Mouse (Mus musculus): ENCODE data around the gene Gramd2. TPM values are rescaled to one million over a fixed set of nuclear protein-coding genes. Genes with fewer than 3 reads are reported as not detected.

Gramd2 gene
- polyA plus RNA-seq, 1 experiment from 2014 or later: 0.18 TPM

GRCm38 (mm10) chr9:59675598-59675997 lies 4.3 kb upstream of the Gramd2 start:
- H3K4me1 ChIP-seq: peaks cover 27% of the 10 kb centered on the region
- no peak overlapping the region for H3K4me3 ChIP-seq
- H3K27ac ChIP-seq: no peak overlapping the region
- H3K27me3 ChIP-seq (ENCODE audit: insufficient read depth, poor library complexity, severe bottlenecking): peaks cover 3% of the 10 kb centered on the region
- no peaks in the 10 kb centered on the region for H3K9me3 ChIP-seq
- WGBS: 89% methylated on average over 14 of the region's 14 CpGs
- no peak for DNase-seq (ENCODE audit: low spot score)
- peaks cover 90% of the 10 kb centered on the region for H3K36me3 ChIP-seq

GRCm38 (mm10) chr9:59678313-59678712 lies 1.6 kb upstream of the Gramd2 start:
- Histone ChIP-seq H3K4me1 (peaks cover 15% of the 10 kb centered on the region), H3K36me3 (peaks cover 63% of the 10 kb centered on the region), H3K4me3 (no peak overlapping the region), H3K9me3 (no peaks in the 10 kb centered on the region), H3K27ac (no peak overlapping the region), H3K27me3 (ENCODE audit: insufficient read depth, poor library complexity, severe bottlenecking) (peaks cover 26% of the 10 kb centered on the region)
- WGBS: 37% methylated on average over 1 of the region's 1 CpGs
- no peak for DNase-seq (ENCODE audit: low spot score)

DNA sequence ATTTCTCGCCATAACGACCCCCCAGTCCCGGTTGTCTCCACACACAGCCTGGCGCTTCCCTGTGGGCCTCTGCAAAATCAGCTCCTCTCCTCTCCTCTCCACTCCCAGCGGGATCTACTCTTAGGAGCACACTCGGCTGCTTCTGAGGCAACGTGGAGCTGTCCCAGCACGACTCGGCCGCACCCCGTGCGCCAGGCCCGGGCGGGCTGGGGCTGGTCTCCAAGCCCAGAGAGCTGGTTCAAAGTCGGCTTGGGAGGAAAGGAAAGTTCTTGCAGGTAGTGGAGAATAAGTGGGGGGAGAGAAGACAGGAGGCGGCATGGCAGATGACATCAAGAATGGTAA lies 561 bp downstream of the Gramd2 start:
- Histone ChIP-seq H3K4me3 (peak overlapping the region; percentile 63), H3K36me3 (peaks cover 41% of the 10 kb centered on the region), H3K27ac (peak overlapping the region; percentile 65), H3K27me3 (ENCODE audit: insufficient read depth, poor library complexity, severe bottlenecking) (peaks cover 26% of the 10 kb centered on the region), H3K9me3 (no peaks in the 10 kb centered on the region), H3K4me1 (peaks cover 15% of the 10 kb centered on the region)
- WGBS: 8% methylated on average over 16 of the region's 16 CpGs
- no peak for DNase-seq (ENCODE audit: low spot score)

DNA sequence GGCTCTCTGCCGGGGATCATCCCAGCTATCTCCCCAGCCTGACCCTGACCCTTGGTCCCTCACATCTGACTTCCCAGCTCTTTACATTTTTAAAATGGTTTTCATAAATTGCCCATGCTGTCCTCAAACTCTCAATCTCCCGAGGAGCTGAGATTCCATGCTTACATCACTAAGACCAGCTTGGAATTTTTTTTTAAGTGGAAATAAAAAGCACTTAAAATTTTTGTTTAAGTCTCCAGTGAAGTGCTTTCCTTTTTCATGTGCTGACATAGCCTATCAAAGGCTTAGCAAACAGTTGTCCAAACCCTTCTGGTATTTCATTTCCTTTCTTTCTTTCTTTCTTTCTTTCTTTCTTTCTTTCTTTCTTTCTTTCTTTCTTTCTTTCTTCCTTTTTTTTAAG lies 4.1 kb downstream of the Gramd2 start:
- Histone ChIP-seq H3K4me1 (peaks cover 16% of the 10 kb centered on the region), H3K36me3 (peaks cover 7% of the 10 kb centered on the region), H3K4me3 (no peak overlapping the region), H3K9me3 (no peaks in the 10 kb centered on the region), H3K27me3 (ENCODE audit: insufficient read depth, poor library complexity, severe bottlenecking) (peaks cover 26% of the 10 kb centered on the region), H3K27ac (no peak overlapping the region)
- WGBS: 68% methylated on average over 2 of the region's 2 CpGs
- DNase-seq (ENCODE audit: low spot score): no peak

DNA sequence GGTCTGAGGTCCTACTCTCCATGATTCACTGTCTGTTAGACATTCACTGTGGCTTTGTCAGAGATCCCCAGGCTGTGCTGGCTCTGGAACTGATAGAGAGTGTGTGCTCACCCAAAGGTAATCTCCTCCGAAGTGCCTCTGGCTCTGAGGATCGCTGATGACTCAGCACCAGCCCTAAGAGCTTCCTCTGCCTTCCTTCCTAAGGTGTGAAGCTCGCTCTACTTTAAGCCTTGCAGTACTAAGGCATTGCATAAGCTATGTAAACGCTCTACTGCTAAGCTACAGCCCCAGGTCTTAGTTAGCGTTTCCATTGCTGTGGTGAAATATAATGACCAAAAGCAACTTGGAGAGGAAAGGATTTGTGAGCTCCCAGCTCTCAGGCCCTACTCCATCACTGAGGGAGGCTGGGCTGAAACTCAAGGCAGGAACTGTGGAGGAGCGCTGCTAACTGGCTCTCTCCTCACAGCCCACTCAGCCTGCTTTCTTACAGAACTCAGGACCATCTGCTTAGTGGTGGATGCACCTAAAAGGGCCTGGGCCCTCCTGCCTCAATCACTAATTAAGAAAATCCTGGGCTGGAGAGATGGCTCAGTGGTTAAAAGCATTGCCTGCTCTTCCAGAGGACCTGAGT lies 7.6 kb downstream of the Gramd2 start:
- H3K4me1 ChIP-seq: peaks cover 14% of the 10 kb centered on the region
- no peak for DNase-seq (ENCODE audit: low spot score)
- WGBS: 25% methylated on average over 6 of the region's 6 CpGs
- no peaks in the 10 kb centered on the region for H3K9me3 ChIP-seq
- H3K36me3 ChIP-seq: no peaks in the 10 kb centered on the region
- H3K27ac ChIP-seq: no peak overlapping the region
- H3K27me3 ChIP-seq (ENCODE audit: insufficient read depth, poor library complexity, severe bottlenecking): peaks cover 11% of the 10 kb centered on the region
- H3K4me3 ChIP-seq: no peak overlapping the region

DNA sequence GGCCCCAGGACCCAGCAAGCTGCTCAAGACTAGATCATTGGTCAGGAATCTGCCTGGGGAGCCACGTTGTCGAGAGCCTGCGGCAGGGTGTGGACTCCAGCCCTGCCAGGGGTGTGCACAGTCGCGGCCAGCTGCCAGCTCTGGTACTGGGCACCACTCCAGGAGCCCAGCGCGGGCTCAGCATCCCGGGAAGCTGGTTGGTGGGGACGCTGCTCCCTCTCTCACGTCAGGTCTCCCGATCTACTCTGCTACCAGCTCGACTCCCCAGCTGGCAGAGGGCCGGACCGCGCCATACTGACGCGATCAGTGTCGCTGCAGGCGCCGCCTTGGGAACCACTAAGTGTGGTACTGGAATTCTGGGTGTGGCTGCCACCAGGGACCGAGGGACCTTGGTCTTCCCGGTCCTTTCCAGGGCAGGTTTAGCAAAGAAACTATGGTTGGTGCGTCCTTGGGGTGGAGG lies 11.7 kb downstream of the Gramd2 start:
- Histone ChIP-seq H3K36me3 (no peaks in the 10 kb centered on the region), H3K4me3 (peak overlapping the region; percentile 55), H3K9me3 (no peaks in the 10 kb centered on the region), H3K27ac (peak overlapping the region; percentile 47), H3K4me1 (peaks cover 30% of the 10 kb centered on the region), H3K27me3 (ENCODE audit: insufficient read depth, poor library complexity, severe bottlenecking) (peaks cover 7% of the 10 kb centered on the region; the same call in 1 of the 2 replicates)
- no peak for DNase-seq (ENCODE audit: low spot score)
- WGBS: 4% methylated on average over 23 of the region's 23 CpGs

DNA sequence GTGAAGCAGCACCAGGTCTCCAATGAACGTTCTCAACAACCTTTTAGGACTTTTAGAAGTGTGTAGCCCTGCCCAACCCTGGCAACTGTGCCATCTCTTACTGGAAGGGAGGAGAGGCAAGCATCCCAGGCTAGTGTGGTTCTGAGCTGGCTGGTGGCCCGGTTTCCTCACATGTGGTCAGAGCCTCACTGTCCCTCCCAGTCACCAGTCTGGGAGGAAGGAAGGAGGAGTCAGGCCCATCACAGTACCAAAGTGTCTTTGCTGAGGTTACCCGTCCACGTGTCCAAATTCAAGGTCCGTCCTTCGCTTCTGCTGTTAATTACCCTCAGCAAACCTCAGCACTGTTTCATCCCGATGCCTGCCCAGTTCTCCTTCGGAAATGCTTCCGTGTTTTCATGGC lies 12.2 kb downstream of the Gramd2 start:
- H3K36me3 ChIP-seq: no peaks in the 10 kb centered on the region
- H3K27me3 ChIP-seq (ENCODE audit: insufficient read depth, poor library complexity, severe bottlenecking): peaks cover 7% of the 10 kb centered on the region; the same call in 1 of the 2 replicates
- H3K9me3 ChIP-seq: no peaks in the 10 kb centered on the region
- H3K27ac ChIP-seq: peak overlapping the region; percentile 47
- peaks cover 30% of the 10 kb centered on the region for H3K4me1 ChIP-seq
- WGBS: 43% methylated on average over 9 of the region's 9 CpGs
- DNase-seq (ENCODE audit: low spot score): no peak
- H3K4me3 ChIP-seq: peak overlapping the region; percentile 55

- WGBS: 45% methylated on average over 16 of the region's 16 CpGs
- no peaks in the 10 kb centered on the region for H3K9me3 ChIP-seq
- no peak for DNase-seq (ENCODE audit: low spot score)
- no peaks in the 10 kb centered on the region for H3K36me3 ChIP-seq
- H3K4me1 ChIP-seq: peaks cover 26% of the 10 kb centered on the region
- no peak overlapping the region for H3K27ac ChIP-seq
- H3K27me3 ChIP-seq (ENCODE audit: insufficient read depth, poor library complexity, severe bottlenecking): peaks cover 7% of the 10 kb centered on the region; the same call in 1 of the 2 replicates
- H3K4me3 ChIP-seq: no peak overlapping the region
Observed at GRCm38 (mm10) chr9:59694571-59695450, 14.9 kb downstream of the Gramd2 start.

DNA sequence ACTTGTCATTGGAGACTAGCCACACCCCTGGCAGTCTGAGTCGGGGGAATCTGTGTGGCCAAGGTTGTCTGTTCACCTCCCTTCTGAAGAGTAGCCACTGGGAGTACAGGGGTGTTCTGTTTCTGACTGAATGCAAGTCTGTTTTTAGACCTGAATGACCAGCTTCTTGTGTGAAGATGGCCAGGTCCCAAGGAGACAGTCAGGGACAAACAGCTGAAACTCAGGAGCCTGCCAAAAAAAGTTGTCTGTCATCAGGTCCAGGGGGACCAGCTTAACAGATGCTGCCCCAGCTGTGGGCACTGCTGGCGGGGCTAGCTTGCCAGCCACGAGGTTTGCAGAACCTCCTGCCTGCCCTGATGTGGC lies 15.5 kb downstream of the Gramd2 start:
- WGBS: 35% methylated on average over 3 of the region's 3 CpGs
- no peak overlapping the region for H3K27ac ChIP-seq
- no peak for DNase-seq (ENCODE audit: low spot score)

DNA sequence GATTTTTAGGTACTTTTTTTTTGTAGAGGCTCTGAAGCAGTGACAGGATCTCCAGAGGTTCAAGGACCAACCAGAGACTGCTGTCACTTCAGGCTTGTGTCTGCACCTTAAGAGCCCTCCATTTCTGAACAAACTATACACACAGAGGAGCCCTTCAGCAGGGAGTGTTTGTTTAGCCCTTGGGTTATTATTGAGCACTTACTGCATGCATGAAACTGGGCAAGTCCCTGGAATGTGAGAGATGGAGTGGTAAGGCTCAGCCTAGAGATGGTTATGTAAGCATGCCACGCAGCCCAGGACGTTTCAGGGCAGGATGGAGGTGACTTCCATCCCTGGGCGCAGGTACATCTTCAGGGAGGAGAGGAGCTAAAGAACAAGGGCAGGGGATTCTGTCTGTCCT lies 16.4 kb downstream of the Gramd2 start:
- Histone ChIP-seq H3K4me1 (peaks cover 30% of the 10 kb centered on the region), H3K4me3 (no peak overlapping the region), H3K36me3 (no peaks in the 10 kb centered on the region), H3K27me3 (ENCODE audit: insufficient read depth, poor library complexity, severe bottlenecking) (peaks cover 4% of the 10 kb centered on the region; the same call in 1 of the 2 replicates), H3K9me3 (no peaks in the 10 kb centered on the region), H3K27ac (no peak overlapping the region)
- no peak for DNase-seq (ENCODE audit: low spot score)
- WGBS: 78% methylated on average over 3 of the region's 3 CpGs

More for the DNA sequence above, 15.5 kb downstream of the Gramd2 start:
- Histone ChIP-seq H3K4me3 (no peak overlapping the region), H3K36me3 (no peaks in the 10 kb centered on the region), H3K9me3 (no peaks in the 10 kb centered on the region), H3K27me3 (ENCODE audit: insufficient read depth, poor library complexity, severe bottlenecking) (peaks cover 7% of the 10 kb centered on the region; the same call in 1 of the 2 replicates), H3K4me1 (peaks cover 26% of the 10 kb centered on the region)

DNA sequence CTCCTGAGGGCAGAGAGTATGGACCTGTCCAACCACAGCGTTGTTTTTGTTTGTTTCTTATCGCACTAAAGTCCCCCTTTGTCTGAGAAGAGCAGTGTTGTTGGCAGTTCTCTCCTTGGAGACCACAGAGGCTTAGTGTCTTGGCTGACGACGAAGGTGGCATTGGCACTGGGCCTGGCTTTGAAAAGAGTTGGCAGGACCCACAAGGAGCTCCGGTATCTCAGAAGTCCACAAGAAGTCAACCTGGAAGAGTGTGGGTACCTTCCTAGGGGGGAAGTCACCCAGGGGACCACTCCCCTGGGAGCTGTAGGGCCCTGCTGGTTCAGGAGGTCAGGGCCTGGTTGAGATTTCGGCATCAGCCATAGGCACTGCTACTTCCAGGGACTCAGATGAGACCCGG lies 21.1 kb downstream of the Gramd2 start:
- 81% methylated on average over 7 of the region's 7 CpGs for WGBS
- 0 out of 2 replicates have a peak overlapping the region, but pooled peaks have one; percentile 36 for H3K27ac ChIP-seq

DNA sequence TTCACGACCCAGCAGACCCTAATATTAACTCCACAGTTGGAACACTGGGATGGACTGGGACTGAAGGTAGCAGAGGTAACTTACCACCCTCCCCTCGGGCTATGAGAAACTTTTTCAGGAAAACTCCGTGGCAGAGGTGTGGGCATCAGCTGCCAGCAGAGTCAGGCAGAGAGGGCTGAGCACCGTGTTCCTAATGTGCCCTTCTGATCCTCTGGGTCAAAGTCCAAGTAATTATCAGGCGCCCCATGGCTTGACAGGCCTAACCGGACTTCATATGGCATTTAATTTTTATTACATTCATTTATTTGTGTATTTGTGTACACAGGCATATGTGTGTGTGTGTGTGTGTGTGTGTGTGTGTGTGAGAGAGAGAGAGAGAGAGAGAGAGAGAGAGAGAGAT lies 23.2 kb downstream of the Gramd2 start:
- Histone ChIP-seq H3K27ac (no peak overlapping the region), H3K4me3 (no peak overlapping the region), H3K9me3 (no peaks in the 10 kb centered on the region), H3K4me1 (peaks cover 12% of the 10 kb centered on the region), H3K27me3 (ENCODE audit: insufficient read depth, poor library complexity, severe bottlenecking) (no peaks in the 10 kb centered on the region), H3K36me3 (no peaks in the 10 kb centered on the region)
- DNase-seq (ENCODE audit: low spot score): no peak
- 79% methylated on average over 6 of the region's 6 CpGs for WGBS

More for the DNA sequence above, 21.1 kb downstream of the Gramd2 start:
- Histone ChIP-seq H3K4me3 (no peak overlapping the region), H3K36me3 (no peaks in the 10 kb centered on the region), H3K9me3 (no peaks in the 10 kb centered on the region), H3K27me3 (ENCODE audit: insufficient read depth, poor library complexity, severe bottlenecking) (no peaks in the 10 kb centered on the region), H3K4me1 (peaks cover 8% of the 10 kb centered on the region; the same call in 1 of the 2 replicates)
- DNase-seq (ENCODE audit: low spot score): no peak
